Mouse (Mus musculus) brain, embryonic 14.5 days (tissue): ENCODE measurements around the gene Hnrnpa2b1. TPM values are rescaled to one million over a fixed set of nuclear protein-coding genes. Genes with fewer than 3 reads are reported as not detected.
"Not testable (repeated sequence)": the region's sequence is repeated elsewhere in the genome, so short reads cannot be mapped to it uniquely, and the experiment has no call there.

ENCODE experiments used
- DNase-seq: peaks from one replicate; pipeline ENCODE4 v3.0.0-alpha.2; 2011; ENCODE audit warnings: low read depth
- CTCF ChIP-seq: fragments of 200-500 bp; IDR thresholded peaks from 2 replicates; pipeline ENCODE4 v1.5.1; 2012; ENCODE audit warnings: inconsistent platforms, mild to moderate bottlenecking, moderate library complexity, borderline replicate concordance; ENCODE audit not compliant: insufficient read depth, insufficient read length; ENCODE audit errors: extremely low read depth
- POLR2A ChIP-seq: fragments of 200-500 bp; IDR thresholded peaks from 2 replicates; pipeline ENCODE4 v1.6.1; 2012; ENCODE audit warnings: mild to moderate bottlenecking, inconsistent platforms, borderline replicate concordance; ENCODE audit not compliant: poor library complexity, insufficient read depth, insufficient read length, severe bottlenecking; ENCODE audit errors: extremely low read depth
- polyA plus RNA-seq: library from polyadenylated mRNA; depleted of rRNA; stranded (reverse); fragments of >200 nt; gene quantifications from 2 replicates; pipeline ENCODE4 v1.2.3, GENCODE M21; 2012; rRNA removed

Hnrnpa2b1 gene
- polyA plus RNA-seq: 1,280 and 1,328 TPM in 2 replicates

GRCm38 (mm10) chr6:51469715-51470310 lies at the start of gene Hnrnpa2b1:
Gene Hnrnpa2b1, minus strand, starts transcription at chr6:51469894.
- DNase-seq: peak; percentile 100
- TF ChIP-seq POLR2A: peak; percentile 96; the same call in 1 of the 2 replicates
- no peak for TF ChIP-seq CTCF

GRCm38 (mm10) chr6:51514860-51515259 lies 45.2 kb upstream of the Hnrnpa2b1 start:
- TF ChIP-seq POLR2A: no peak
- no peak for TF ChIP-seq CTCF

GRCm38 (mm10) chr6:51513745-51514144 lies 44.1 kb upstream of the Hnrnpa2b1 start:
- no peak for TF ChIP-seq CTCF
- no peak for TF ChIP-seq POLR2A
- no peak for DNase-seq

More at GRCm38 (mm10) chr6:51514860-51515259, 45.2 kb upstream of the Hnrnpa2b1 start:
- DNase-seq: no peak

GRCm38 (mm10) chr6:51510946-51511345 lies 41.3 kb upstream of the Hnrnpa2b1 start:
- no peak for TF ChIP-seq CTCF
- no peak for TF ChIP-seq POLR2A
- DNase-seq: no peak

GRCm38 (mm10) chr6:51510094-51510493 lies 40.4 kb upstream of the Hnrnpa2b1 start:
- no peak for TF ChIP-seq POLR2A
- peak; percentile 47; the same call in 1 of the 2 replicates for TF ChIP-seq CTCF
- peak; percentile 31 for DNase-seq

GRCm38 (mm10) chr6:51508750-51509648 lies 39.3 kb upstream of the Hnrnpa2b1 start:
- peak; percentile 91 for DNase-seq
- no peak for TF ChIP-seq POLR2A
- peak; percentile 81 for TF ChIP-seq CTCF

GRCm38 (mm10) chr6:51507556-51507955 lies 37.9 kb upstream of the Hnrnpa2b1 start:
- DNase-seq: no peak
- no peak for TF ChIP-seq POLR2A
- no peak for TF ChIP-seq CTCF

- no peak for DNase-seq
- TF ChIP-seq POLR2A (no peak), CTCF (no peak)
These were observed 36.0 kb upstream of the Hnrnpa2b1 start for GRCm38 (mm10) chr6:51505671-51506070.

GRCm38 (mm10) chr6:51497321-51498111 lies 27.8 kb upstream of the Hnrnpa2b1 start:
- TF ChIP-seq POLR2A (no peak), CTCF (no peak)
- no peak for DNase-seq

GRCm38 (mm10) chr6:51489787-51490186 lies 20.1 kb upstream of the Hnrnpa2b1 start:
- no peak for TF ChIP-seq POLR2A
- TF ChIP-seq CTCF: no peak
- no peak for DNase-seq

- TF ChIP-seq CTCF (no peak), POLR2A (no peak)
- no peak for DNase-seq
These were observed 17.0 kb upstream of the Hnrnpa2b1 start for GRCm38 (mm10) chr6:51486731-51487130.

- TF ChIP-seq POLR2A: no peak
- no peak for TF ChIP-seq CTCF
- DNase-seq: no peak
These were observed 16.5 kb upstream of the Hnrnpa2b1 start for GRCm38 (mm10) chr6:51486076-51486710.

GRCm38 (mm10) chr6:51485646-51486045 lies 16.0 kb upstream of the Hnrnpa2b1 start:
- no peak for DNase-seq
- TF ChIP-seq CTCF (no peak), POLR2A (no peak)

- DNase-seq: not testable (repeated sequence)
These were observed 14.9 kb upstream of the Hnrnpa2b1 start for GRCm38 (mm10) chr6:51484556-51484955.
